Mouse (Mus musculus) spleen, adult 2 months (tissue): ENCODE results near the gene Sphk1.

Source experiments
- CTCF ChIP-seq: fragments of 200-500 bp; IDR thresholded peaks from 2 replicates; pipeline ENCODE4 v1.5.1; 2011; ENCODE audit warnings: mild to moderate bottlenecking, inconsistent platforms; ENCODE audit not compliant: insufficient read depth, insufficient read length, insufficient replicate concordance; ENCODE audit errors: extremely low read depth
- POLR2A ChIP-seq: fragments of 200-500 bp; IDR thresholded peaks from 2 replicates; pipeline ENCODE4 v1.6.1; 2011; ENCODE audit warnings: low read depth, low read length, inconsistent platforms

DNA sequence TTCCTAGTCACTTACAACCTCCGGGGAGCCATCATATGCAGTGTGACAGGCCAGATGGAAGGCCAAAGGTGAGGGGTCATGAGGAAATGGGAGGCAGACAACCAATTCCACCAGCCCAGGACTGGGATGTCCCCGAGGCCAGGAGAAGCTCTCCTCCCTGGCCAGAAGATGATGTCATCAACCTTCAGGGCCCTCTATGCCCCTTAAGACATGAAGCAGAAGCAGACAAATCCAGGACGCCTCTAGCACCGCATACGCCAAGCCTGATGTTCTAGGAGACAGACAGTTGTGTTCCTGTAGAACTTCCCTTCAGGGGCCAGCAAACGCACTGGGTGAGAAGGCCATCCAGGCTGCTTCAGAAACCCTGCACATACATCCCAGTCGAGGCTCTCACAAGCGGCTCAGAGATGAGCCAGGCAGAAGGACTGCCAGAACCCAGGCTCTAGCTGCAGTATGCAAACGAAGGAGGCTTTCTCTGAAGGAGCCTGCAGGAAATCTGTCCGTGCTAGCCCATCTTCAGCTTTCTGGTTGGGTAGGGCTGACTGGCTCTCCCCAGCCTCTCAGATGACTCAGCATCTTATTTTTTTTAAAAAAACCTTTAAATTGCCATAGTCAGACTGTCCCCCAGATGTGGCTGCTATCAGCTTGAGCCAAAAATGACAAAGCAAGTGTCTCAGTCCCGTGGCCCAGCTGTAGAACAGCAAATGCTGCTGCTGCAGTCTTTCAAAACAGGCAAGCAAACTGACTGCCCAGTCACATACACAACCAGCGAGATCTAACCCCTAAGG, 42.2 kb downstream of the Sphk1 start:
- TF ChIP-seq CTCF, result no peak
- no peak for TF ChIP-seq POLR2A
